Mouse (Mus musculus) forebrain, embryonic 11.5 days (tissue): ENCODE data around the gene Rab31. TPM values are rescaled to one million over a fixed set of nuclear protein-coding genes. Genes with fewer than 3 reads are reported as not detected.
A peak's percentile ranks its signal among the peaks of the same experiment; 100 is the strongest.

Source experiments
- ATAC-seq: fragments of 200-750 bp; cut with Nextera tagmentation; replicated peaks from 2 replicates; pipeline ENCODE4 v1.8.0; 2017; ENCODE audit warnings: moderate TSS enrichment; ENCODE audit not compliant: low FRiP score
- DNase-seq: peaks from one replicate; pipeline ENCODE4 v3.0.0-alpha.2; 2017; ENCODE audit warnings: low spot score
- H3K27ac ChIP-seq: fragments of 300-500 bp; sonication (generic); 2 replicates; pipeline ENCODE4 v1.5.1; 2014; ENCODE audit warnings: low read depth, low read length
- H3K27me3 ChIP-seq: fragments of 300-500 bp; sonication (generic); 2 replicates; pipeline ENCODE4 v1.6.1; 2014; ENCODE audit warnings: mild to moderate bottlenecking, low read length, mixed read lengths; ENCODE audit not compliant: control insufficient read depth, insufficient read depth
- H3K36me3 ChIP-seq: fragments of 300-500 bp; sonication (generic); 2 replicates; pipeline ENCODE4 v1.6.1; 2014; ENCODE audit warnings: mild to moderate bottlenecking, low read length, moderate library complexity, mixed read lengths; ENCODE audit not compliant: control insufficient read depth, insufficient read depth
- H3K4me1 ChIP-seq: fragments of 300-500 bp; sonication (generic); replicated peaks from 2 replicates; pipeline ENCODE4 v1.6.1; 2014; ENCODE audit warnings: low read length, mixed read lengths; ENCODE audit not compliant: control insufficient read depth, insufficient read depth
- H3K4me2 ChIP-seq: fragments of 300-500 bp; sonication (generic); 2 replicates; pipeline ENCODE4 v1.6.1; 2014; ENCODE audit warnings: low read depth, mild to moderate bottlenecking, low read length, moderate library complexity, mixed read lengths; ENCODE audit not compliant: severe bottlenecking
- H3K4me3 ChIP-seq: fragments of 300-500 bp; sonication (generic); 2 replicates; pipeline ENCODE4 v1.5.1; 2014; ENCODE audit warnings: low read depth, low read length
- H3K9ac ChIP-seq: fragments of 300-500 bp; sonication (generic); 2 replicates; pipeline ENCODE4 v1.6.1; 2014; ENCODE audit warnings: low read length
- H3K9me3 ChIP-seq: fragments of 300-500 bp; sonication (generic); 2 replicates; pipeline ENCODE4 v1.6.1; 2016; ENCODE audit warnings: low read length, mixed read lengths; ENCODE audit not compliant: control insufficient read depth
- WGBS: fragments of 180-500 bp; shearing (Covaris S2); extraction: QIAGEN DNeasy Blood & Tissue Kit; methylation state at CpG from one replicate; pipeline ENCODE4 v1.1.7; 2014; 5-methylcytosine and 5-hydroxymethylcytosine counted together
- polyA plus RNA-seq: library from polyadenylated mRNA; unstranded; fragments of >200 nt; fragmentation: Nextera tagmentation; extraction: Ambion mirVana; gene quantifications from 2 replicates; pipeline ENCODE4 v1.2.1, GENCODE M21; 2014

Rab31 gene
- polyA plus RNA-seq: 72.9 and 73.4 TPM in 2 replicates

DNA sequence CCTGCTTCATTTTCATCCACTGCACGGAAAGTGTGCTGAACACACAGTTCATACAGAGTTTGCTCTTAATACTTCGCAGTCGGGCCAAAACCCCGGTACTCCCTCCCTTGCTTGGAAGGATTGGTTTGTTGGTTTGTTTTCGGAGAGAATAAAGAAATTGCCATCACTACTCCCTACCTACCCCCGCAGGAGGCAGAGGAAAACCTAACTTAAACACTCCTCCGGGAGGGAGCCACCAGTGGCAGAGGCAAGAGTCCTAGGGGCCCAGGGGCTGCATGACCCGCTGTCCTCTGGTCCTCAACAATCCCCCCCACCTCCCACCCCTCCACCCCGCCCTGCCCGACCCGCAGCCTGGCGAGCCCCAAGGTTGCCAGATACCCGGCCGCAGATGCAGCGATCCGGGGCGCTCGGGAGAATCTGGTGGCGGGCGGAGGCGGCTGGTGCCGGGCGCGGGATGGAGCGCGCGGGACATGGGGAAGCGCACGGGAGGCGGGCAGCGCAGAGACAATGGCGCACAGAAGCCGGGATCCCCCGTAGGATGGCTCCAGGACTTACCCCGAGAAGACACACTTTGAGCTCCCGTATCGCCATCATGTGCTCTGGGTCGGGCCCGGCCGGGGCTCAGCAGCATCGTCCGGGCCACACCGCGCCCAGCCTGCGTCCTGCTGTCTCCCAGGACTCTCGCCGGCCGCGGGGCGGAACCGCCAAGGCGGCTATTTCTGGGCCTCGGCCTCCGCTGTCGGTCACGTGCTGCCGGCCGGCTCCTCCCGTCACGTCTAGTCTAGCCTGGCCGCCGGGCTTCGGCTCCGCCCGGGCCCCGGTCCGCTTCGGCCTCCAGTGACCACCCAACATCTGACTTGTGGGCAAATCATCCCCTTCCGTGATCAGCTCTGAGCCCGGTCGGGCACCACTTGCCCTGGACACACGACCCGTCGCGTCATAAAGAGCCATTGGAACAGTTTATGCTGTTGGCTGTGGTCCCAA lies at the start of gene Rab31:
TSS of gene Rab31 (minus strand) at position 802 of the 984 bp plus-strand sequence.
- Histone ChIP-seq H3K9me3 (no peaks in the 10 kb centered on the region), H3K27me3 (no peaks in the 10 kb centered on the region), H3K4me1 (peaks cover 9% of the 10 kb centered on the region), H3K27ac (0 out of 2 replicates have a peak within 1 kb of the TSS, but pooled peaks have one; percentile 31), H3K36me3 (no peaks in the 10 kb centered on the region), H3K4me3 (peak within 1 kb of the TSS; percentile 75), H3K4me2 (peak within 1 kb of the TSS; percentile 83), H3K9ac (peak within 1 kb of the TSS; percentile 89)
- WGBS: under 1% methylated on average over 75 of the region's 75 CpGs
- ATAC-seq (peak; percentile 86), DNase-seq (peak; percentile 86)

DNA sequence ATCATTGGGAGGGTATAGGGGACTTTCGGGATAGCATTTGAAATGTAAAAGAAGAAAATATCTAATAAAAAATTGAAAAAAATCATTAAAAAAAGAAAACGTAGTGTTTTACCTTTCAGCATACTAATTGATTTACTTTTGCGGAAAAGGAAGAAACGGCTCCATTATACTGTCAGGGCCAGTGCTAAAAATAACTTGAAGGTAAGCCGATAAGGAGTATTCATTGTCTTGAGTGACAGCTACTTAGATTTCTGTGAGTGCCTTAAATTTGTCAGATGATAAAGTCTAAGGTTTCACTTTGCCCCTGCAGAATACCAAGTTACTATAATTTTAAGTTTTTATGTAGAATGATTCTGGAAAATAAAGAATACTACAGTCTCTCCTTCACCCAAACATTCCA lies 47.6 kb upstream of the Rab31 start:
- Histone ChIP-seq H3K4me3 (no peak overlapping the region), H3K4me2 (no peak overlapping the region), H3K36me3 (peaks cover 22% of the 10 kb centered on the region; the same call in 1 of the 2 replicates), H3K27ac (no peak overlapping the region), H3K4me1 (no peaks in the 10 kb centered on the region), H3K9me3 (no peaks in the 10 kb centered on the region), H3K27me3 (no peaks in the 10 kb centered on the region), H3K9ac (no peak overlapping the region)
- no peak for ATAC-seq
- no peak for DNase-seq
- WGBS: 90% methylated on average over 5 of the region's 5 CpGs

DNA sequence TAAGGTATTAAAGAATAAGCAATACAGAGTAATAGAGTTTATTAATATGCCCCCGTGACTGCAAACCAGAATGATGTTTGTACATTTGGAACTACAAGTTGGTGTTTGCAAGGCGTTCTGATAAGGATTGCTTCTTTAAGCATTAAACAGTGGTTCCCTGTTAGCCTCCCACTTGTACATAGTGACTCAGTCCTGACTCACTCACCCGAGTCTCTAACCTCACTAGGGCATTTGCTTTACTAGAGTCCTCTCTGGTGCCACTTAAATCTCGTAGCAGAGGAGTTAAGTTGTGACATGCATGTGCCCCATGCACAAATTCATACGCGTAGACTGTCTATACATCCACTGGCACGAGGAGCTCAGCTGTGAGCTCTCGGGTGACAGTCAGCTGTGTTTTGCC lies 41.2 kb upstream of the Rab31 start:
- ATAC-seq (no peak), DNase-seq (no peak)
- H3K4me3 ChIP-seq: no peak overlapping the region
- H3K36me3 ChIP-seq: peaks cover 31% of the 10 kb centered on the region
- H3K4me1 ChIP-seq: no peaks in the 10 kb centered on the region
- H3K9ac ChIP-seq: no peak overlapping the region
- 93% methylated on average over 8 of the region's 8 CpGs for WGBS
- no peak overlapping the region for H3K27ac ChIP-seq
- H3K9me3 ChIP-seq: no peaks in the 10 kb centered on the region
- no peaks in the 10 kb centered on the region for H3K27me3 ChIP-seq
- no peak overlapping the region for H3K4me2 ChIP-seq

DNA sequence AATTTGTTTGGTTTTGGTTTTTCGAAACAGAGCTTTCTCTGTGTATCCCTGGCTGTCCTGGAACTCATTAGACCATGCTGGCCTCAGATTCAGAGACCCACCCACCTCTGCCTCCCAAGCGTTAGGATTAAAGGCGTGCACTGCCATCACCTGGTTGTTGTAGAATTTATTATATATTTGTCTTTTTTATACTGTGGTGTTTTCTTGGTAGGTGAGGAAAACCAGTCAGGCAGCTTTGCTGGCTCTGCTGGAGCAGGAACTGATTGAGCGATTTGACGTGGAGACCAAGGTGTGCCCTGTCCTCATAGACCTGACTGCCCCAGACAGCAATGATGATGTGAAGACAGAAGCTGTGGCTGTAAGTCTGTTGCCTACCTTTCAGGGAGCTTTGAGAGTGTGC lies 38.5 kb upstream of the Rab31 start:
- no peaks in the 10 kb centered on the region for H3K4me1 ChIP-seq
- H3K9ac ChIP-seq: no peak overlapping the region
- no peak overlapping the region for H3K4me3 ChIP-seq
- ATAC-seq: no peak
- DNase-seq: no peak
- no peaks in the 10 kb centered on the region for H3K9me3 ChIP-seq
- no peaks in the 10 kb centered on the region for H3K27me3 ChIP-seq
- no peak overlapping the region for H3K27ac ChIP-seq
- no peak overlapping the region for H3K4me2 ChIP-seq
- WGBS: 93% methylated on average over 5 of the region's 5 CpGs
- H3K36me3 ChIP-seq: peaks cover 17% of the 10 kb centered on the region

DNA sequence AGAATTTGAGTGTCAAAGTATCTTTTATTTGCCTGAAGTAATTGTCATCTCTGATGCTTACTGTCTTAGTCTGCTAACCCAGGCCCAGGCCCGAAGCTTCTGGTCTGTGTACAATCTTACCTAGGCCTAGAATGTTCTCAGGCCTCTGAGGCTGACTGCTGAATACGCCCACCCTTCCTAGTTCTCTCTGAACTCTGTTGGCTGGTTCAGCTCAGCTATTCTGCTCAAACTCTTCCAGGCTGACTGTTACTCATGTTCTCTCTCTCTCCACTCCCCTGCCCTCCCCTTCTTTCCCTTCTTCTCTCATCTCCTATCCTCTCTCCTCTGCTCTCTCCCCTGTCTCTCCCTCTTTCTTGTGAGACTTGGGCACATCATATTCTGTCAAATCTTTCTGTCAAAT lies 33.9 kb upstream of the Rab31 start:
- no peak for ATAC-seq
- no peak for DNase-seq
- no peak overlapping the region for H3K4me2 ChIP-seq
- H3K4me1 ChIP-seq: no peaks in the 10 kb centered on the region
- H3K9me3 ChIP-seq: no peaks in the 10 kb centered on the region
- no peaks in the 10 kb centered on the region for H3K27me3 ChIP-seq
- no peak overlapping the region for H3K27ac ChIP-seq
- H3K4me3 ChIP-seq: no peak overlapping the region
- H3K9ac ChIP-seq: no peak overlapping the region
- peaks cover 2% of the 10 kb centered on the region; the same call in 1 of the 2 replicates for H3K36me3 ChIP-seq
- WGBS: 90% methylated on average over 2 of the region's 2 CpGs

DNA sequence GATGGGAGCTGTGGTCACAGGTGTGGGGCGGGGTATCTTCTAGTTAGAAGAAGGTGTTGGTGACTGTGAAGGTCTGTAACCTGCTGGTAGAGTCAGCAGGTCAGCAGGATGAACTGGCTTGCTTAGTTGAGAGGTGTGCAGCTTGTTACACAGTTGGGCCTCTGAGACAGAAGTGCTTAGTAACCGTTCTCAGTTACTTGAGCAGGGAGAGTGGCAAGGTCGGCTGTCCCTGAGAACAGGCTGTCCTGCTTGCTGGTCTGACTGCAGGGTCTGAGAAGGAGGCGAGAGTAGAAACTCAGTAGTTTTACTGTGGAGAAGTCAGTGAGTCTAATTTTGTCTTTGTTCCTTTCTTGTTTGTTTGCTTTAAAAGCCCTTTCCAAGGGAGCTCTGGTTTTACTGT lies 33.4 kb upstream of the Rab31 start:
- Histone ChIP-seq H3K36me3 (no peaks in the 10 kb centered on the region; the same call in 1 of the 2 replicates), H3K9me3 (no peaks in the 10 kb centered on the region), H3K4me1 (no peaks in the 10 kb centered on the region), H3K4me2 (no peak overlapping the region), H3K27ac (no peak overlapping the region), H3K4me3 (no peak overlapping the region), H3K9ac (no peak overlapping the region), H3K27me3 (no peaks in the 10 kb centered on the region)
- DNase-seq: no peak
- no peak for ATAC-seq
- 88% methylated on average over 4 of the region's 4 CpGs for WGBS

DNA sequence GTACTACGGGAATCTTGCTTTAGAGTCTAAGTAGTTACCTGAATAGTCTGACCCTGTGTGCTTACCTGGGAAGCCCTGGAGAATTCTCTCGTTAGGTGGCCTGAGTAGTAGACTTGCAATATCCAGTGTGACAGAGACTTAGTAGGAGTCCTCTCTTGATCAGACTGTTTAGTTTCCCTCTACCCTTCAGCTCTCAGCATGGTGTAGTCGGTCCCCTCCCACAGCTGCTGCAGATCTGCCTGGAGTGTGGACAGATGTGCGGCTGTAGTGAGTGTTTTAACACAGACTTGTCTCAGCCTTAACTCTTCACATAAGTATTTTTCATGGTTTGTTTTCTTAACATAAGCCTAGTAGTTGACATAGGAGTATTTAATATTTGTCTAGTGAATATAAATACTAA lies 29.5 kb upstream of the Rab31 start:
- ATAC-seq (no peak), DNase-seq (no peak)
- no peaks in the 10 kb centered on the region for H3K36me3 ChIP-seq
- H3K4me2 ChIP-seq: no peak overlapping the region
- no peaks in the 10 kb centered on the region for H3K27me3 ChIP-seq
- H3K27ac ChIP-seq: no peak overlapping the region
- H3K4me1 ChIP-seq: no peaks in the 10 kb centered on the region
- H3K9ac ChIP-seq: no peak overlapping the region
- 86% methylated on average over 4 of the region's 4 CpGs for WGBS
- H3K4me3 ChIP-seq: no peak overlapping the region
- H3K9me3 ChIP-seq: no peaks in the 10 kb centered on the region

DNA sequence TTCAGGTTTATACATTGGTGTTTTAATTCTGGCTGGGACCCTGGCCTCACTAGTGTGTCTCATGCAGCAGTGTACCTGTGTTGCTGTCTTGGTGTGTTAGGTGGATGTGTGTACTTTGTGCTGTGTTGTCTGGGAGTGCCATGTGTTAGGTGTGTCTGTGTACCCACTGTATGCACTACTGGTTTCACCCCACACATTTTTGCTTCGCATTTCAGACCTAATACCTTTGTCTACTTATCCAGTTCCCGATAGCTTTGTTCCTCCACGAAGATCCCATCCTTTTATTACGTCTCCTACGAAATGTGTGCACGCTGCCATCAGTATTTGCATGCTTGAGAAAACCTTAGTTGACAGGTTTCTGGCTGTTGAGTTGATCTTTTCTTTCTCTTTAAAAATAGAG lies 27.9 kb upstream of the Rab31 start:
- no peaks in the 10 kb centered on the region for H3K36me3 ChIP-seq
- no peak overlapping the region for H3K9ac ChIP-seq
- H3K4me1 ChIP-seq: no peaks in the 10 kb centered on the region
- no peak overlapping the region for H3K4me2 ChIP-seq
- ATAC-seq (no peak), DNase-seq (no peak)
- H3K4me3 ChIP-seq: no peak overlapping the region
- no peak overlapping the region for H3K27ac ChIP-seq
- no peaks in the 10 kb centered on the region for H3K9me3 ChIP-seq
- WGBS: 96% methylated on average over 6 of the region's 6 CpGs
- H3K27me3 ChIP-seq: no peaks in the 10 kb centered on the region
